Mouse (Mus musculus): Measurements from ENCODE around the gene Olfr1357.
"Not testable (repeated sequence)": the region's sequence is repeated elsewhere in the genome, so short reads cannot be mapped to it uniquely, and the experiment has no call there.

Olfr1357 gene

DNA sequence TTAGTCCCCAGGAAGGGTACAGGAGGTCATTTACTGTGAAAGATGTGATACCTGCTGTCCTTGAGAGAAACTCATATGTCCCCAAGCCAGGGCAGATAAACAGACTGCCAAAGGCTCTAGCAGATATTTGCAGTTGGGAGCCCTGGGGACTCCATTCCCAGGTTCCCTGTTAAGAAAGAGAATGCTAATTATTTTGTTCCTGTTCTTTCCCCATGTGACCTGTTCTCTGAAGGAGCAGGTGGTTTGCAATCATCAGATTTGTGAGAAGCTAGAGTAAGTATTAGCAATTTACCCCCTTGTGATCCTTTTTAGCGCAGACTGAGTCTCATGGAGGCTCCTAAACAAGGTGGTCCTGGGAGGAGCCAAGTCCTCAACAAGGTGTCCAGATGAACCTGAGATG, at the start of gene Olfr1357:
Olfr1357 (minus strand) TSS at position 101 of the 400 bp plus-strand sequence.
- DNase-seq: no peak

DNA sequence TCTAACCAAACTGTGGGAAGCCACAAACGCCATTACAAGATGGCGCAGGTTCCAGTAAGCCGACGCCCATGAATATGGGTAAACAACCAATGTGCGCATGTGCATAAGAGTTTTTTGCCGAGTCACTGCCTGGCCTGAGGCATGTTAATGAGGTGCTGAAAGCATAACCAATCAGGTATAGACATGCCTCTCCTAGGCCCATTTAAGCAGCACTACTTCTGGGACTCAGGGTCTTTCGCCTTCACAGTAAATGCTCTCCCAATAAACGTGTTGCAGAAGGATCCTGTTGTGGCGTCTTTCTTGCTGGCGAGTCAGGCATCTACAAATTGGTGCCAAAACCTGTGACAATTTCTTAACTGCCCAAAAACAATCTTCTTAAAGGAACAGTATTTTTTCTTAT, 48.8 kb upstream of the Olfr1357 start:
- not testable (repeated sequence) for DNase-seq

DNA sequence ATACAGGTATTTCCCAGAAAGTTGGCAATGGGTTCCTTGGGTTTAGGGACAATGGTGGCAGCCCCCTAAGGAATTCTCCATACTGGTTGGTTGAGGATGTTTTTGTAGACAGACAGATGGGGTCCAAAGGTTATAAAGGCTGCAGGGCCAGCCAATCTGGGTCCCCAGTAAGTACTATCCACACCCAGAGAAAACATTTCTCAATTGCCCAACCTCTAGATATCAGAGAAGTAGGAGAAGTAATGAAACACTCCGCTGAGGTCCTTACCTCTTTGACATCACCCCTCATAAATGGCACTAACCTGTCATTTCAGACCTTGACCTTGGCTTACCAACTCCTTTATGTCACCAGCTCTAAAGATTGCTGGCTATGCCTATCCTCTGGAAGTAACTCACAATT, 46.7 kb upstream of the Olfr1357 start:
- DNase-seq: no peak

DNA sequence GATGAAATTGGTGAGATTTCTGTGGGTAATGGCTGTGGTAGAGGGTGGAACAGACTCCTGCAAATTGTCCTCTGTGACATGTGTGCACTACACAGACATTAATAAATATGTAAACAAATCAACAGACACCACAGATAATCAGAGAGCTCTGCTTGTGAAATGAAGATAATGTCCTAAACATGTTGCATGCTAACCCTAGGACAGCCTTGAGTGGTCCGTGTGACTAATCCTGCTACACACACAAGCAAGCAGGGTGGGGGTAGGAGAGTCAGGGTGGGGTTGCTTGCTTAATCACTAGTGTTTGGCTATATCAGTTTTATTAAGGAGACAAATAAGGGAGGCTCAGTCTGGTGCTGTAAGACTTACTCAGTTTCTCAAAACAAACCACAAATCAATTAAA, 43.3 kb upstream of the Olfr1357 start:
- no peak for DNase-seq

DNA sequence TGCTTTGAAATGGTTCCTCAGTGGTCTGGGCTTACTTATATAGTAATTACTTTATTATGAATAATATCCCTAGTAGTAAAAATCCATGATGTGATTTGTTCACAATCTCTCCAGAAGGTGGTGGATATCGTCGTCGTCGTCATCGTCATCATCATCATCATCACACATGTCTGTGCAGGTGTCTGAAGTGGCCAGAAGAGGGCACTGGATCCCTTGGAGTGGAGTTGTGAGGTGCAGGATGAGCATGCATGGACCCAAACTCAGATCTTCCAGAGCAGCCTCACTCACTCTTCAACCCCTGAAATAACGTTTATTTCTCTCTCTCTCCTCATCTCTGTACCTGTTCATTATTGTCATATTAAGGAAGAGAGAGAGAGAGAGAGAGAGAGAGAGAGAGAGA, 14.4 kb upstream of the Olfr1357 start:
- peak; percentile 36 to 57 for DNase-seq

DNA sequence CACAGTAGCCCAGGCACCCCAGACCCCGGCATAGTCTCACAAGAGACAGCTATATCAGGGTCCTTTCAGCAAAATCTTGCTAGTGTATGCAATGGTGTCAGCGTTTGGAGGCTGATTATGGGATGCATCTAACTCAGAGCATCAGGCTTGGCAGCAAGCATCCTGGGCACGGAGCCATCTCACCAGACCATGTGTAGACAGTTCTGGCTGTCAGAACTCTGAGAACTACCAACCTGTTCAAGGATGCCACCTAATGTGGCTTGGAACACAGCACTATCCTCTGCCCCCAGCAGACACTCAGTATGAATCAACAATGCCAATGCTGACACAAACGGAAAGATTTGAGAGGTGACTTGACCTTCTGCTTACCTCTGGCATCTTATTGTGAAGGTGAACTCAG, 12.3 kb upstream of the Olfr1357 start:
- DNase-seq: peak; percentile 68 to 85

DNA sequence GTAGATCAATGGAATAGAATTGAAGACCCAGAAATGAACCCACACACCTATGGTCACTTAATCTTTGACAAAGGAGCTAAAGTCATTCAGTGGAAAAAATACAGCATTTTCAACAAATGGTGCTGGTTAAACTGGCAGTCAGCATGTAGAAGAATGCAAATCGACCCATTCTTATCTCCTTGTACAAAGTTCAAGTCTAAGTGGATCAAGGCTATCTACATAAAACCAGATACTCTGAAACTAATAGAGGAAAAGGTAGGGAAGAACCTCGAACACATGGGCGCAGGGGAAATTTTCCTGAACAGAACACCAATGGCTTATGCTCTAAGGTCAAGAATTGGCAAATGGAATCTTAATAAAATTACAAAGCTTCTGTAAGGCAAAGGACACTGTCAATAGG, 5.3 kb upstream of the Olfr1357 start:
- not testable (repeated sequence) for DNase-seq

DNA sequence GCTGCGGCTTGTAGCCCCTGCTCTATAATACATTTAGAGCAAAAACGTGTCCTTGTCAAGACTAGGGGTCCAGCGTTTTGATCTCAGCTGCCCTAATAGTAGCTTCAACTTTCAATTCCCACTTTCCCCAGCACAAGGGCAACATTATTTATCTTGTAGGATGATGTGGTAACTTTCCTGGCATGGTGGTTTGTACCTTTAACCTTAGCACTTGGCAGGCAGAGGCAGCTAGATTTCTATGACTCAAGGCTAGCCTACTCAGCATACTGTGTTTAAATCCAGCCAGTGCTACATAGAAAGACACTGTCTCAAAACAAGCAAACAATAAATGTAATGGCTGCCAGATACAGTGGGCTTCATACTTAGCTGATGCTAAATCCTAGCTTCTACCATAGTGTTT, 10.3 kb downstream of the Olfr1357 start:
- no peak for DNase-seq

DNA sequence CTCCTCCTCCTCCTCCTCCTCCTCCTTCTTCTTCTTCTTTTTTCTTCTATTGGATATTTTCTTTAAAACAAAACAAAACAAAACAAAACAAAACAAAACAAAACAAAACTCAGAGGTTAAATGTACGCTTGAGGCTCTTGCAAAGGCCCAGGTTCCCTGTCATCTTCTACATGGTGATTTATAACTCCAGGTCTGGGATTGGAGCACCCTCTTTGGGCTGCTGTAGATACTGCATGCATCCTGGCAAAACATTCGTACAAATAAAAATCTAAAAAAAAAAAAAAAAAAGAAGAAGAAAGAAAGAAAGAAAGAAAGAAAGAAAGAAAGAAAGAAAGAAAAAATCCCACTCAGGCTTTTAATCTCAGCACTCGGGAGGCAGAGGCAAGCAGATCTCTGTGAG, 12.8 kb downstream of the Olfr1357 start:
- DNase-seq: peak; percentile 61 to 78

DNA sequence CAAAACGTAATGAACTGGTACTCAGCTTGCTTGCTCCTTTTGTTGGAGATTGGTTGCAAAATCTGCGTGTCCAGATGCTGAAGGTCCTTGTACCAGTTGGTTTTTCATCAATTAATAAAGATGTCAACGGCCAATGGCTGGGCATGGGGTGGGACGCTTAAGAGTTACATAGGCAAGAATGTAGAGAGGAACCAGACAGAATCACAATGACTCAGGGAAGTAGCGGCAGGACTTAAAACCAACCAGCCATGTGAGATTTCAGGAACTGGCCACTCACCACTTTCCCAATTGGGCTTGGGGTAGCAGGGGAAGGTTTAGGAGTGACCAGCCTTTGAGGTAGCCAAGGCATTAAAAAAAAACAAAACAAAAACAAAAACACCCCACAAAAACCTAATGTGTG, 18.0 kb downstream of the Olfr1357 start:
- DNase-seq: no peak

DNA sequence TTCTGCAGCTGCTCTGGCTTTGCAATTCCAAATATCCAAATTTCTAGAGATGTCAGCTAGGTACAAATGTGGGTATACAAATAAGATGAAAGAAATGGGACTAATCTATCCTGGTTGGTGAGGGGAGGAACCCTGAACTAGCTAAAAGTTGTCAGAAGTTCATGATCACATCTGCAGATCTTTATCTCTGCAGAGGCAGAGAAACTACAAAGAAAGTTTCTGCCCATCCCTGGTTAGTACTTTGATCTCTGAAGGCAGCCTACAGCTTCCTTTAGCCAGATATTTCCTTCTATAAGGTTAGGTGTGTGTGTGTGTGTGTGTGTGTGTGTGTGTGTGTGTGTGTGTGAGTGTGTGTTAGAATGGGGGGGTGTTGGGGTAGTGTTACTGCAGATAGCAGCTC, 23.3 kb downstream of the Olfr1357 start:
- DNase-seq: no peak

DNA sequence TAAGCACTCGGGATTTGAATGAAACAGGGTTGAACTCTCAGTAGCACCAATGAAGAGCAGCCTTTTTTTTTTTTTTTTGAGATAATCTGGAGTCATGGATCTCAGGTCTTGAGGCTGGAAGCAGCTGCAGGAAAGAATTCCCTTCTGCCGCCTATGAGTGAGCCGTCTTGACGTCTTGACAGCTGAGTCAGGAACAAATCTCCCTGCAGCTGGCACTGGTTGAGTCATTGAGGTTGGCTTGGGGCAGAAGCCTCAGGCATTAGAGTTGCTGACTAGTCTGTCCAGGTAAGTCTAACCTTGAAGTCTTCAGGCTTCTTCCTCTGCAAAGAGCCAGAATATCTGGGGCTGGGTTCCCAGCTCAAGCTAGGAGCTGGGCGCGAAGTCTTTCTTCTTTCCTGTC, 23.7 kb downstream of the Olfr1357 start:
- DNase-seq: no peak

DNA sequence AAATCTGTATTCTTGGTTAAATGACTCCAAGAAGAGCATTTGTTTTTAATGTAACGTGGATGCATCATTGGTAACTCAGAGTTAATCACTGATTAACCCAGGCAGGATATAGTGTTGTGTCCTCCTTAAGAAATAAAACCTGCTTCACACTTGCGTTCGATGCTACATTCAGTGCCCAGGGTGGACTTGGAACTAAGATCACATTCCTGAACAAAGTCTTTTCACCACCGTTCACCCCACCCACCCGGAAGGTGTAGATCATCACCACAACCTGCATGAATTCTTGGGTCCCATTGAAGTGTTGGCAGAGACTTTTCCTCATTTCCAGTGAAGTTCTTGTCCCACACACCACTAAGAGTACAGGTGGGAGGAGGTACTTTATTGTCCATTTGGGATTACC, 24.1 kb downstream of the Olfr1357 start:
- no peak for DNase-seq

DNA sequence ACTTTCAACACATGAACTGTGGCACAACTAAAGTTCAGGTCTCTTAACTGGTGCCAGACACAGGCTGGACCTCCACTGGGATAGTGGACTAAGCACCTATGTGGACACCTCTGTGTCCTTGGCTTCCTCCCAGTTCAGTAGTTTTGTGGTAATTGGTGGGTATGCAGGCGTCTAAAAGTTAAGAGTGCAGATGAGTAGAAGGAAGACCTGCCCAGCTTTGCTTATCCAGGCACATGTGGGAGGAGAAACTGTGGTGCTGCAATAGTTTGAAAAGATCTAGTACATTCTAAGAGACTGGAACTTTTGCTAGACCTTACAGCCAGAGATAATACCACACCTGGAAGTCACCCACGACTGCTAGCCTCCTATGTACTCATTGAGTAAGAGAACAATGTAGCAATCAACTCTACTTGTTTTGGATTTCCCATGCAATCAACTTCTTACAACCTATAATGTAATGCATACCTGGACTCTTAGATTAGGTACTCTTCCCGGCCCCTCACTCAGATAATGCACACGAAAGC, 25.0 kb downstream of the Olfr1357 start:
- DNase-seq: no peak

DNA sequence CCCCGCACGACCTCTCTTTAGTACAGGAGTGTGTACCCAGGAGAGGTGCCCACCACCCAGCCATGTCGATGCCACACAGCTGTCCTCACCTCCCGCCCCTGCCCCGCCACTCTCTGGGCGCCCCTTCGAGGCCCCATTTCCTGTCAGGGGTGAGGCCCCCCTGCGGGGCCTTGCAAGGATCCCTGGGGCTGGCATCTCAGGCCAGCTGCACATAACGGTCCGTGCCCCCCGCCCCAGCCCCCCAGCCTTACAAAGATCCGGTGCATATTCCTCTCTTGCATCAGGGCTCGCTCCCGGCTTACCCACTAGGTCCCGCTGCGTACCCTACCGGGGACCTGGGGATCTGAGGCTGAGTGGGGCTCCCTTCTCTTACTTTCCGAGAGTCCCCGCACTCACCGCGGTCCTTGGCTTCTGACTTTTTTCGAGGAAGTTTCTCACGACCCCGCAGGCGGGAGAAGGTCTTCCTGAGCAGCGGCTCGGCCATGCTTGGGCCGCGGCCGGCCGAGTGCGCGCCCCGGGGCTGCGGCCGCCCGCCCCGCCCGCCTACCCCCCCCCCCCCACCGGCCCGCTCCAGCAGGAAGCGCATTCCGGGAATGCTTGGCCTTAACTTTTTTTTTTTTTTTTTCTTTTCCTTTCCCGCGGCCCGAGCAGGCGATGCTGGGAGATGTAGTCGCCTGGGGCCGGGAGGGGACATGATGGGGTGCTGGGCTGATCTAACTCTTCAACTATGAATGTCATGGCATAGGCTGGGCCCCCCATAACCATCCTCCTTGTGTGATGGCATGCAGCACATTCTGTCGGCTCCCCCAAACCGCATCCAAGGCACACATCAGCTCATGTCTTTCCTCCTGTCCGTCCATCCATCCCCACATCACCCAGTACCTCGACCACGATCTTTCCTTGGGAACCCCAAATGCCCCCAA, 26.2 kb downstream of the Olfr1357 start, which contains the start of gene Syde1:
Syde1 (minus strand) TSS at position 559 of the 923 bp plus-strand sequence.
- peak; percentile 44 to 47 for DNase-seq

DNA sequence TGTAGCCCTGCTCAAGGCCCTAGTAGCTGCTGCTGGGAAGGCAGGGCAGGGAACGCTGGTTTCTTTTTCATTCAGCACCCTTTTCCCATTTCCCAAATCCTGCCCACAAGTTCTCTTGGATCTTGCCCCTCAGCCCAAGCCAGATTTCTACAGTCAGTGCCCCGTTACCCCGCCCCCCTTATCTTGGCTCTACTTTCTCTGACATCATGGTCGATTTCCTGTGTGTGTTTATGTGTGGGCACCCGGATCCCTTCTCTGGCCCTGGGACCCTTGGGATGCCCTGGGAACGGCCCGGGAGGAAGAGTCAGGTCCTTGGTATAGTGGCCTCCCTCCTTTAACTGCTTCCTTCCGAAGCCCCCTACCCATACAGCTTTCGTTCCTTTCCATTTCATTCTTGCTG, 27.1 kb downstream of the Olfr1357 start:
- DNase-seq: no peak

DNA sequence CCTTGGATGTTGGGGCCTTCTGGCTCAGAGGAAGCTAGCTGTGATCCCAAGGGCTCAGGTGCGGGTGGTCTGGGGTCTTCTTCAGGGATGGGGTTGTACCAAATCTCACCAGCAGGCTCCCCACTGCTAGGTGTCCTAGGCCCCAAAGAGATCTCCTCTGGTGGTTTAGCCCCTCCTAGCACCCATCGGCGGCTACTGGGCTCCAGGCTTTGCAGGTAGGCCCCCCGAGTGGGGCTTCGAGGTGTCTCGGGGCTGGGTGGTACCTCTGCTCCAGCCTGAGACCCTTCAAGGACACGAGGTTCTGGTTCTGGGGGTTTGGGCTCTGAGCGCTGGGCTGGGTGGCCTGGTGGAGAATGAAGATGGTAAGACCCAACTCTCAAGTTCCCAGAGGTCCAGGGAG, 28.0 kb downstream of the Olfr1357 start:
- DNase-seq: no peak

DNA sequence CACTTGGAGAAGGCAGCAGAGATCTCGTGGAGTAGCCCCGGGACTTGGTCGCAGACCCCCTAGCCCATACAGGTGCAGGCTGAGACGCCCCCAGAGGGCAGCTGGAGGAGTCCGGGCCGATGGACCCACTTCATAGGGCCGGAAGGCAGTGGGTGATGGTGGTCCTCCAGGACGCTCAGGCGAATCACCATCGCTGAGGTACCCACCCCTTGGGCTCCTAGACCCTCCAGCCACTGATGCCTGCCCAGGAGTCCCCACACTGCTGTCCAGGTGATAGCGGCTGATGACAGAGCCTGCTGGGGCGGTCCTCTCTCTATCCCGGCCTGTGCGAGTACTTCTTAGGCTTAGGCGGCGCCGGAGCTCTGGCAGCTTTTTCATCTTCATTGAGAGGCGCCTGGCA, 28.6 kb downstream of the Olfr1357 start:
- DNase-seq: no peak

DNA sequence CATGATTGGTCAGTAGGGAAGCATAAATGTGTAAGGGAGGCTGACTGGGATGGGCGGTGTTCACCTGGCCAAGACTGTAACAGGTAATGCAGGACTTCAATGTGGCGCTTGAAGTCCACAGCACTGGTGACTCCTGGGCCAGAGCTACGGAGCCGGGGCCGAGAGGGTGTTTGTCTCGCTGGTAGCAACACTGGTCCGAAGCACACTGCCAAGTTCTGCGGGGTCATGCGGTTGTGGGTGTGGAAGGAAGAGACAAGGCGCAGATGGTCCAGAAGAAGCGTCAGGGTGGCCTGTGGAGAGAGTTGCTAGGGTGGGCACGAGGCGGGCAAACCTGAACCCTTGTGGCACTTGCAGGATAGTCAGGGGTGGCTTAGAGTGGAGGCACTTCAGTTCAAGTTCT, 31.8 kb downstream of the Olfr1357 start:
- DNase-seq: peak; percentile 29 to 47

DNA sequence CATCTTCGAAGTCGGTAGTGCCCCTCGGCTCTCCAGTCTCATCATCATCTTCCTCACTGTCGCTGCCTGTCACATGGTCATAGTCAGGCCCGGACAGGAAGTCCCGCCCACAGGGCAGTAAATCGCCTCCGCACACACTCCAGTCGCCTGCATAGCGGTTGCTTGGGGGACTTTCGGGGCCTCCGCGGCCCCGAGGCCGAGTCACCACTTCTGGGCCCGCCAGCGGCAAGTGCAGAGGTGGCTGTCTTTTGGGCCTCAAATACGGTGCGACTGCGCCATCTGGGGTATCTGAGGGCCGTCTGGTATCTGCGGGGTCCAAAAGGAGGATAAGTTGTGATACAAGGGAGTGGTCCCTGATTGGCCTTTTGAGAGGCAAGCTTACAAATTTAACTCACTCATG, 32.3 kb downstream of the Olfr1357 start:
- DNase-seq: no peak

DNA sequence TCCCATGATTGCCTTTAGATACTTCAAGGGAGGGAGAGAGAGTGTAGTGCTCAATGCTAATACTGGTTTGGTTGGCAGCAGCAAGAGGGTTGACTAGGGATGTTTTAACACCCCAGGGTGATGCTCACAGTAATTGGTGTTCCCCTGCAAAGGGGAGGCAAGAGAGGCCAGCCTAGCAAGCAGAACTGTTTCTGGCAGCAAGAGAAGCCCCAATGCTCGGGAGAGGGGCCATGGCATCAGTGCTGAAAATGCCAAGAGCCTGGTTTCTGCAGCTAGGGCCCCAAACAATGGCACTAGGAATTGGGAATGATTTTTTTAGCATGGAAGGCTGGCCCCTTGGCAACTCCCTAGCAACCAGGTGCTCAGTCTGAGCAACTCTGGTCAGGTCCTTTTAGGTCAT, 32.9 kb downstream of the Olfr1357 start:
- DNase-seq: no peak

DNA sequence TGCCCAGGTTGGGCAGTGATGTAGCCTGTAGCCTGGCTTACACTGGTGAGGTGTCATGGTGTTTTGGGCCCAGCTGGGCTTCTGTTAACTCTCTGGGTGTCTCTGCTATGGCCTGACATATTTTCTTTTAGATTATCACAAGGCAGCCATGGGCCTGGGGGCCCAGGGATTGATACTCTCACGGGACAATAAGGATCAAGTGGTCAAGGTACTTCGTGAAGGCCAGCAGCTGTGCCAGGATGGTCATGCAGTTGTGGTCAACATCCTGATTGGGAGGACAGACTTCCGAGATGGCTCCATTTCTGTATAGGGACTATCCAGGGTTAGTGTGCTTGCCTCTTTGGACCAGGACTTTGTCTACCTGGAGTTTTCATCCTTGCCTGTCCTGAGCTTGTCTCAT, 33.9 kb downstream of the Olfr1357 start:
- DNase-seq: no peak

DNA sequence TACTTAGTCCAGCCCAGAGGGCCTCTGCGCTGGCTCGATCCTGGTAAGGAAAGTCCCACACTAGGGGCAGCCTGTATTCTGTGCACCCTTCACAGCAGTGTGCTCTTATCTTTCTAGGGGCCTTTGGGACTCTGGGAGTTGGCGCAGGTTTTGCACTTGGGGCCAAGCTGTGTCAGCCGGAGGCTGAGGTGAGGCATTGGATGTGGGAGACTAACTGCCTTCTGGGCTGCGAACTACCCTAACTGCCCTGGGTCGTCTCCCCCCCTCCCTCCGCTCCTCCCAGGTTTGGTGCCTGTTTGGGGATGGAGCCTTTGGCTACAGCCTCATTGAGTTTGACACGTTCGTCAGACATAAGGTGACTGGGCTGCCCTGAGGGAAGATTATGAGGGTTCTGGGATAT, 34.5 kb downstream of the Olfr1357 start:
- DNase-seq: no peak

DNA sequence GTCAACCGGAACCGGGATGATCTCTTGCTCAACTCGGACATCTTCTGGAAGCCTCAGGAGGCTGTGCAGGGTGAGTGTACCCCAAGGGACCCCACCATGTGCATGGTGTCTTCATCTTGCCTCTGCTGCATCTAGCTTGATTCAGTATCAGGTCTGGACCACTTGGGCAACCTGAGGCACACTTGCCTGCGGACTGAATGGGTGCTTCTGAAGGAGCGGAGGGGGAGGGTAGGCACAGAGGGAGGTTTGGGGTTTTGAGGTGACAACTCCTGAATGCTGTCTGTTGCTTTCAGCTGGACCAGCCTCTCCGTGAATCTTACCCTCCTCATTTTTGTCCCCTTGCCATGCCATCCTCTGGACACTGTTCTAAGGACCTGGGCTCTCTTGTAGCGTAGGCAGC, 36.8 kb downstream of the Olfr1357 start:
- DNase-seq: no peak

DNA sequence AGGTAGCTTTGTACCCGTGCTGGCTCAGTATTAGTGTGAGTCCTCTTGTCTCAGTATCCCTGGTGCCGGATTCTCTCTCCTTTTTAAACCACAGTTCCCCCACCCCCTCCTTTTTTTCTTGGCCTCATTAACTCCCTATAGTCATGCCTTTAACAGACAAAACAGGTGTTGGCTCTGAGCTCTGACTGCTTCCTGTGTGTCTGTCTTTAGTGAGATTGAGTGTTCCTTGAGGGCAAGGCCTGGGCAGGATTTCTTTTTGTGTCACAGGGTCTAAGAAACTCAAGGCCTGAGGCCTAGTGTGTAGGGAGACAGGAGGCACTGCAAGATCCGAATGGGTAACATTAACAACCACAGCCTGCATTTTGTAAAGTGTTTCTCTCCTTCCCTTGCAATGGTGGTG, 39.7 kb downstream of the Olfr1357 start:
- DNase-seq: no peak
